Mouse (Mus musculus) kidney, postnatal 25 days (tissue): ENCODE results near the gene Rnf145.

Experiments
- DNase-seq, 2 experiments: peaks; one replicate each; pipeline ENCODE4 v3.0.0; 2021; ENCODE audit warnings: mixed read lengths in 2 of 2

Rnf145 gene

GRCm38 (mm10) chr11:44518281-44519095, at the start of gene Rnf145:
Rnf145 (plus strand) TSS chr11:44518964.
- DNase-seq = peak; percentile 69 to 86

GRCm38 (mm10) chr11:44469646-44470431, 48.9 kb upstream of the Rnf145 start:
- no peak for DNase-seq

- DNase-seq = peak; percentile 96 to 97
These were observed 48.1 kb upstream of the Rnf145 start, which contains the start of gene Ublcp1 for GRCm38 (mm10) chr11:44470432-44471336. Ublcp1 (minus strand) TSS chr11:44470498.

GRCm38 (mm10) chr11:44471337-44471995, 47.3 kb upstream of the Rnf145 start:
- peak in 1 of 2 experiments; percentile 11 for DNase-seq

GRCm38 (mm10) chr11:44475467-44475866, 43.3 kb upstream of the Rnf145 start:
- no peak for DNase-seq

GRCm38 (mm10) chr11:44476445-44476844, 42.3 kb upstream of the Rnf145 start:
- no peak for DNase-seq

GRCm38 (mm10) chr11:44478382-44478781, 40.4 kb upstream of the Rnf145 start:
- DNase-seq = no peak

- no peak for DNase-seq
These were observed 38.5 kb upstream of the Rnf145 start for GRCm38 (mm10) chr11:44480246-44480645.

- DNase-seq = no peak
These were observed 33.6 kb upstream of the Rnf145 start for GRCm38 (mm10) chr11:44485089-44485736.

- no peak for DNase-seq
These were observed 29.6 kb upstream of the Rnf145 start for GRCm38 (mm10) chr11:44489117-44489516.

- DNase-seq = no peak
These were observed 24.0 kb upstream of the Rnf145 start for GRCm38 (mm10) chr11:44494643-44495323.

GRCm38 (mm10) chr11:44496217-44496616, 22.5 kb upstream of the Rnf145 start:
- DNase-seq = peak; percentile 8 to 41

GRCm38 (mm10) chr11:44498412-44499272, 20.1 kb upstream of the Rnf145 start:
- DNase-seq = no peak

- DNase-seq = no peak
These were observed 17.8 kb upstream of the Rnf145 start for GRCm38 (mm10) chr11:44500966-44501365.

GRCm38 (mm10) chr11:44501477-44501876, 17.3 kb upstream of the Rnf145 start:
- DNase-seq = no peak

- no peak for DNase-seq
These were observed 15.8 kb upstream of the Rnf145 start for GRCm38 (mm10) chr11:44502931-44503330.

- no peak for DNase-seq
These were observed 14.6 kb upstream of the Rnf145 start for GRCm38 (mm10) chr11:44504146-44504545.

- no peak for DNase-seq
These were observed 14.0 kb upstream of the Rnf145 start for GRCm38 (mm10) chr11:44504761-44505160.

- no peak for DNase-seq
These were observed 9.9 kb upstream of the Rnf145 start for GRCm38 (mm10) chr11:44508876-44509275.

GRCm38 (mm10) chr11:44509906-44510305, 8.9 kb upstream of the Rnf145 start:
- no peak for DNase-seq
